Mouse (Mus musculus): ENCODE measurements around the gene Gps1.

The Gps1 gene

DNA sequence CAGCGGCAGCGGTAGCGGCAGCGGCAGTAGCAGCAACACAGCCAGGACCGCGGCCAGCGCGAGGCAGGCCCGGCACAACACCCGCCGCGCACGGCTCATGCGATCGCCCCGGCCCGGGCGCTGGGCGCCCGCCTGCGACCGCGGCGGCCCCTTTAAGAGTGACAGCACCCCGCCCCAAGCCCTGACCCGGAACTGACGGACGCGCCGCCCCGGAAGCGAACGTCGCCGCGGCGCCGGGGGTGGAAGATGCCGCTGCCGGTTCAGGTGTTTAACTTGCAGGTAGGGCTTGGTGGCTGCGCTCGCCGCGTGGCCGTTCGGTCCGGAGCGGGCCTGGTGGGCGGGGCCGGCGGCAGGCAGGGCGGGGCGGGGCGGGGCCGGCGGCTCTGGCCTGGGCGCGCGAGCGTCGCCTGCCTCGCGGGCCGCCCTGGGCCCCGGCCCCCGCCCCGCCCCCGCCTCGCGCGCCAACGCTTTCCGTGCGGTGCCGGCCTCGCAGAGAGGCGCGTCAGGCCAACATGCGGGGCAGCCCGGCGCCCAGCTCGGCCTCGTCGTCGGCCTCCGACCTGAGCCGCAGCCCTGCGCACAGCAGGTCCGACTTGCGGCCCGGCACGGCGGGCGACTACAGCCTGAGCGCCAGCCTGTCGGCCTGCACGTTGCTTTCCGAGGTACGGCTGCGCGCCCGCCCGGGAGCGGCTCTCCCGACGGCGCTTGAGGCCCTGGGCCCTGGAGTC, at the start of gene Gps1, which contains the start of gene Rfng:
Gps1 (plus strand) TSS at position 209 of the 728 bp plus-strand sequence.
Rfng (minus strand) TSS at position 144 of the 728 bp plus-strand sequence.
- under 1% methylated on average over 104 of the region's 107 CpGs for WGBS

DNA sequence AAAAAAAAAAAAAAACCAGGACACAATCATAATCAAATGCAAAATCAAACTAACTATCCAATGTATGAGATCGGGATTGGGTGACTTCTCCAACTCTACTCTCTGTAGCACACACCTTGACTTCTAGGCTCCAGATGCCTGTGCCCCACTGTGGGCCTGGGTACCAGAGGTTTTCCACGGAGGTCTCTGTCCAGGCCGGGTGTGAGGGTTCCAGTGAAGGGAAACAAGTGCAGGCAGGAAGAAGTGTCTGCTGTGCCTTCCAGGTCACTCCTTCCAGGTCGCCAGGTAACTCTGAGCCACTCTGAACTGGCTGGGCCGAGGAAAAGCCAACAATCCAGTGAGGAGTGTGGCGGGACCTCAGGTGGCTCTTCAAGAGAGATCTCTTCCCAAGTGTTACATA, 47.6 kb upstream of the Gps1 start:
- WGBS: 81% methylated on average over 6 of the region's 6 CpGs

GRCm38 (mm10) chr11:120740981-120741380, 43.1 kb upstream of the Gps1 start:
- 87% methylated on average over 5 of the region's 5 CpGs for WGBS

DNA sequence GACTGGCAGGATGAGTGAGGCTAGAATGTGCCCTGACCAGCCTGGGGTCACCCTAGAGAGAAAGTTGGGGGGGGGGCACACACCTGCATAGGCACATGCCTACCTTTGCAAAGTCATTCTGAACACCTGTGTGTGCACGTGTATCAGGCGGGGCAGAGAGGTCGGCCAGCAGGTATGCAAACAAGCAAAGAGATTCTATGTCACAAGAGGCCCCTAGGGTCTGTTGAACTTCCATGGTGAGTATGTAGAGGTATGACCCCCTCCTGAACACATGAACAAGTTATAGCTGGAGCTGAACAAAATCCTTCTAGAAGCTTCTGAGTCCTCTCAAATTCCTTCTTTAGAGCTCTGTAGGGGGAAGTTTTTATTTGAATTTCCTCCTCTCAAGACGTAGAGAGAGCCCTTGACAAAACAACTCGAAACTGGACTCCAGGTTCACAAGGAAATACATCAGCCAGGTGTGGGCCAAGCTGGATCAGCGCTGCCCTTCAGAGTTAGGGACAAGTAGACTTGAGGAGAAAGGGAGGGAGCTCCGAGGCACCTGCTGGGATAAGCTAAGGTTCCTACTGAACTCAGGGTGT, 39.9 kb upstream of the Gps1 start:
- 76% methylated on average over 7 of the region's 7 CpGs for WGBS

DNA sequence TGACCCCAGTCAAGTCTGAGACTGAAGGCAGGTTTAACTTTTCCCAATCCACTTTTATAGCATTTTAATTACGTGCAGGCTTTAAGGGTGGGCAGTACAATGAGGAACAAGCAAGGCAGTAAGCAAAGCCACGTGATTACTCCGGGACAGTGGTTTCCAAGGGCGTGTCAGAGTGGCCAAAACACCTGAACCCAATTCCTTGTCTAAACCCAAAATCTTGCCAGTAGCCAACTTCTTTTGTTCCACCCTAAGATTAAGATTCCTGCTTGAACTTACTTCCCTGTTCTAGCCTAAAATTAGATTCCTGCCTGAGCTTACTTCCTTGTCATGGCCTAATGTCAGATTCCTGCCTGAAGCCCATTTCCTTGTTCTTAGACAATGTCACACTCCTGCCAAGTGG, 36.1 kb upstream of the Gps1 start:
- WGBS: 79% methylated on average over 4 of the region's 4 CpGs

DNA sequence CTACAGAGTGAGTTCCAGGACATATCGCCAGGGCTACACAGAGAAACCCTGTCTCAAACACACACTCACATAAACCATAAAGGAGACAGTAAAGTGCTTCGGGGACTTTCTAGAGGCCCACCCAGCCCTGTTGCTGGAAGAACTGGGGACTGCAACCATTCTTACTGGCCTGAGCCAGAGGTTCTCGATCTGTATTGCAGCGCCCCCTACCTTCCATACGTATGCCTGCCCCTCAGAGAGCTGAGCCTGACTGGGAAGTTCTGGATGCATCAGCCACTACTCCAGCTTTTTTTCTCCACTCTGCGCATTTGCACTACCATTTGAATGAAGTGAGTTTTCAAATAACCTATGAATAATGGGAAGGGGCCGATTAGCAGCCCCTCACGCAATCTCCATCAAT, 34.6 kb upstream of the Gps1 start:
- 58% methylated on average over 8 of the region's 8 CpGs for WGBS

DNA sequence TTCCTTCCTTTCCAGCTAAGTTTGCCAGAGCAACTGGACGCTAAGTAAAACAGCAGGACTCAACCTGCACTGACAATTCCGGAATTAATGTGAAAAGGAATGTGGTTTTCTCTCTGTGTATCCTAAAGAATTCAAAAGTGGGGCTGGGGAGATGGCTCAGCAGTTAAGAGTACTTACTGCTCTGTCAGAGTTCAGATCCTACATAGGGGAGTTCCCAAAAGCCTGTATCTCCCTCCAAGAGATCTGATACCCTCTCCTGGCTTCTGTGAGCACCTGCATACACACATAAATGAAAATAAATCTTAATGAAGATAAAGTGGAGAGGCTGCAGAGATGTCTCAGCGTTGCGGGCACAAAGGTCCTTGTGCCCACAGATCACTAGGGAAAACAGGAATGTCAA, 32.5 kb upstream of the Gps1 start:
- WGBS: 80% methylated on average over 4 of the region's 4 CpGs

GRCm38 (mm10) chr11:120760236-120760635, 23.8 kb upstream of the Gps1 start:
- 93% methylated on average over 9 of the region's 9 CpGs for WGBS

DNA sequence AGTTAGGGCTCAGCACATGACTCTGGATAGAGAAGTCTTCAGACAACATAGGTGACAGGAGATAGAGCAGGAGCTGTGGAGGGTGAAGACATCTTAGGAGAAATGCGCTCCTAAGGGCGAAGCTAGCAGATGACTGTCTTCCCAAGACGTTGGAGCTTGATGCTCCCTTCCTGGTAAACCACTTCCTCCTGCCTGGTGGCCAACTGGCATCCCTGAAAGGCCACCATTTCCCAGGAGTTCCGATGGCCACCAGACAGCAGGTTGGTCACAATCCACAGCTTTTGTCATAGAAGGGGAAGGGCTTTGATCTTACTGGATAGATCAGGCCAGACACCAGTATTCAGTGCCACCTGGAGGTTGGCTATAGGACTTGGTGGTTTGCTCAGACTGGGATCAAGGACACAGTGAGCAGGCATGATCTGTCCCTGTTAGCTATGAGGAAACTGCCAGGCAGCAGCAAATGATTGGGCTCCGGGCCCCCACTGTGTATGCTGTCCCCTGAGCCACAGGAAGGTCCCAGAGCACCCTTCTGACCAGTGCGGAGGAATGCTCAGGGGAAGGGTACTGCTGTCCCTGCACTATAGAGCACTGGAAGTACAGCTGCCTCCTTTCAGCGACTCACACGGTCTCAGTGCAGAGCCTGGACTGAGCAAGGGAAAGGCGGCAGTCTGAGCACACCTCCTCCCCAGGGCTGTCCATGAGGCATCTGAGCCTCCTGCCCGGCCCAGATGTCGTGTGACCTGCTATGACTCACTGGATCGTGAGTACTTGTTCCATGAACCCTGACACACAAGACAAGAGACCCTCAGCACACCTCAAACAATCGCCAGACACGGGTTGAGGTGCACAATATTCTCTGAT, 22.0 kb upstream of the Gps1 start:
- WGBS: 72% methylated on average over 14 of the region's 14 CpGs

- WGBS: 15% methylated on average over 14 of the region's 14 CpGs
Observed at GRCm38 (mm10) chr11:120762672-120763041, 21.4 kb upstream of the Gps1 start, which contains the start of gene Hmga1b. Hmga1b (plus strand) TSS chr11:120762794.

GRCm38 (mm10) chr11:120763121-120763999, 20.7 kb upstream of the Gps1 start:
- 35% methylated on average over 8 of the region's 23 CpGs for WGBS

DNA sequence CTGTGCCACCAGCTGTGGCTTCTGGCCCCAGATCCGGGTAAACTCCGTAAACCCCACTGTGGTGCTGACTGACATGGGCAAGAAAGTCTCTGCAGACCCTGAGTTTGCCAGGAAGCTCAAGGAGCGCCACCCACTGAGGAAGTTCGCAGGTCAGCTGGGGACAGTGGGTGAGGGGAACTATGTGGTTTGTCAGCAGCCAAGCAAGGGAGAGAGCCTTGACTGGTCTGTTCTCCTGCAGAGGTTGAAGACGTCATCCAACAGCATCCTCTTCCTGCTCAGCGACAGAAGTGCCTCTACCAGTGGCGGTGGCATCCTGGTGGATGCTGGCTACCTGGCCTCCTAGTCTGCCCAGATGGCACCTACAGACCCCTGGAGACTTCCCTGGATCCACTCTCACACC, 17.0 kb upstream of the Gps1 start:
- 88% methylated on average over 3 of the region's 7 CpGs for WGBS

GRCm38 (mm10) chr11:120768206-120768605, 15.9 kb upstream of the Gps1 start:
- 74% methylated on average over 1 of the region's 1 CpGs for WGBS

- 83% methylated on average over 3 of the region's 3 CpGs for WGBS
Observed at GRCm38 (mm10) chr11:120772749-120773148, 11.3 kb upstream of the Gps1 start.

DNA sequence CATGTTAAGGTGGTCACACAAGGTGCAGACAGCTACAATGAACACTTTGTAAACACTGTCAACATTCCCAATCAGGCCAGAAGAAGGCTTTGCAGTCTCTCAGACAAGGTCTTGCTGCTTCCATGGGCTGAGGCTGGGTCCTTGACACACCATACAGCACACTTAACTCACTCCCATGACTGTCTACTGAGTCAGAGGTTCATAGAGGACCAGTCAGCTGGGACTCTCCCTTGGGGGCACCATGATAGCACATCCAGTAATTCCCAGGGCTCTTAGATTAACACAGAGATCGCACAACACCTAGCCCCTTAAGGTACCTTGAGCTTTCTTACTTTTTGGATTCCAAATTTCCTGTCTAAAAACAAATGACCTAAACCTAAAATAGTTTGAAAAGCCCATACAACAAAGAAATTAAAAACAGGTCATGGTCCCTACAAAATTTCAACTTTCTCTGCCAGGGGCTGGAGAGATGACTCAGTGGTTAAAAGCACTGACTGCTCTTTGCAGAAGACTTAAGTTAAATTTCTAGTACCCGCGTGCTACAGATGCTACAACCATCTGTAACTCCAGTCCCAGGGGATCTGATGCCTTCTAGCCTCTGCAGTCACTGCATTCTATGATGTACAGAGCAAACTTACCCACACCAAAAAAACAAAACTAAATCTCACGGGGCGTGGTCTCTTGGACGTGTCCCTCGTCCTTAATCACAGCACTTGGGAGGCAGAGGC, 10.4 kb upstream of the Gps1 start:
- WGBS: 93% methylated on average over 7 of the region's 7 CpGs

DNA sequence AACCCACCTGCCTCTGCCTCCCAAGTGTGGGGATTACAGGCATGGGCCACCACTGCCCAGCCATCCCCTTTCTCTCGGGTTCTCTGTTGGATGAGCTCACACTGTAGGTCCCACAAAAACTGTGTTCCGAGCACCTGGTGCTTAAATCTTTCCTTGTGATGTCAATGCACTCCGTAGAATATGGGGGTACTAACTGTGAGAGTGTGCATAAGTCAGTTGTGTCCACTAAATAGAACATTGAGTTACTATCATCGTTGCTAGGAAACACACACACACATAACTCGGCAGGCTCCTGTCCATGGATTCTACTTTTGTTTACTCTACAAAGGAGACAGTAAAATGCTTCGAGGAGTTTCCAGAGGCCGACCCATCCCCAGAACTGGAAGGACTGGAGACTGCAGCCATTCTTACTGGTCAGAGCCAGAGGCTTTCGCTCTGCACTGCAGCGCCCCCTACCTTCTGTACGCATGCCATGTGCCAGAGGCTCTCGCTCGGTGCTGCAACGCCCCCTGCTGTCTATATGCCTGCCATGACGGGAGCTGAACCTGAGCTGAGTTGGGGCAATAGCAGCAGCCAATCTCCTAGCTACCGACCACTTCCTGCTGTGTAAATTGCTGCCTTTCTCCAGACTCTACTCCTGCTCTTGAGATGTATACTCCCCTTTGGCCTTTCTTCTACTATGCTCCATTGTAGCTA, 8.2 kb upstream of the Gps1 start:
- WGBS: 18% methylated on average over 15 of the region's 15 CpGs

DNA sequence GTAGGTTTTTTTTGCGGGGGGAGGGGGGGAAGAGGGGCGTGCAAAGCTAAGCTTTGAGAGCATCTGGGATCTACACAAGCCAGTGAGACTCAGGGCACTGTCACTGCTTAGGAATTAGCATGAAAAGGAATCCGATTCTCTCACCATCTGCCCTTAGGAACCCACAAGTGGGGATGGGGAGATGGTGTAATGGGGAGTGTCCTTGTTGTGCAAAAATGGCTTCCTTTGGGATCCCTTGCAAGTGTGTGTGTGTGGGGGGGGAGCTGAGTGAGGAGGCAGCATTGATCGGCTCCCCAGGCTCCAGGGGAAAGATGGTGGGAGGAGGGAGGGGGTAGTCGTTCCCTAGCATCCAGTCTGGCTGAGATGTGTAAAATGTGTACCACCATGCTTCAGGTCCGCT, 6.9 kb upstream of the Gps1 start:
- WGBS: 20% methylated on average over 6 of the region's 6 CpGs

GRCm38 (mm10) chr11:120779876-120780275, 4.2 kb upstream of the Gps1 start:
- 92% methylated on average over 1 of the region's 1 CpGs for WGBS

GRCm38 (mm10) chr11:120781361-120781760, 2.7 kb upstream of the Gps1 start:
- WGBS: 98% methylated on average over 6 of the region's 6 CpGs

DNA sequence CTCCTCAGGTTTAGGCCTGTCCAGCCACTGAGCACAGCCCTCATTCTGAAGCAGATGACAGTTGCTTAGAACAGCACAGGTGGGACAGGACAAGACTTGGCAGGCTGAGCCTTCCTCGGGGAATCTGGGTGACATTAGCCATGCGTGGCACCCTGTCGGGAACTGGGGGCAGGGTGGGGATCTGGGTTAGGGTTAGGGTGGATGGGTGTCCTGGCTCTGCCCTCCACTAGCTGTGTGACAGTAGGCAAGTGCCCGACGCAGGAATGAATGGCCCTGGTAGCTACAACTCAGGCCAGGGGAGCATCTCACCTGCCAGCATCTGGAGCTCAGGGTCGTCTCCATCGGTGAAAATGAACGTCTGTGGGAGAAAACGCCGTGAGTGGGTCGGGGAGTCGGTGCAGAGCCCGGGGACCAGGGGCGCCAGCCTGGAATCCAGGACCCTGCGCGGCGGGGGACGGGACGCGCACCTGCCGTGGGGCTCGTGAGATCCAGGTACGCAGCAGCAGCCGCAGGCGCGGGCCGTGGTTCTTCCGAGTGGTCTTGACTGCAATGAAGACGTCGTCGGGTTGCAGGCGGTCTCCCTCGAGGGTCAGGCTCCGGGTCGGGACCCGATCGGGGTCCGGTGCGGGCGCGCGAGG, 527 bp upstream of the Gps1 start:
- WGBS: 1% methylated on average over 42 of the region's 42 CpGs

All from cerebral cortex, adult 2 months (tissue).